Mouse (Mus musculus): ENCODE results near the gene Lef1.

GRCm38 (mm10) chr3:131270381-131270780 lies 160.1 kb downstream of the Lef1 start:
- no peak for TF ChIP-seq POLR2A (IDR thresholded peaks at IDR 0.05; ENCODE audit: borderline replicate concordance, control insufficient read depth, low read depth, low read length)
- TF ChIP-seq CTCF (IDR thresholded peaks at IDR 0.05; ENCODE audit: control insufficient read depth, insufficient read depth, low read length): no peak
